Mouse (Mus musculus) liver, embryonic 14.5 days (tissue): ENCODE data around the gene Gm9195.

Experiments
- CTCF ChIP-seq: IDR thresholded peaks from 2 replicates; pipeline ENCODE4 v1.5.1; 2016; ENCODE audit warnings: antibody characterized with exemption, low read depth, control low read depth
- EP300 ChIP-seq: IDR thresholded peaks from 2 replicates; pipeline ENCODE4 v1.6.1; 2016; ENCODE audit warnings: antibody characterized with exemption, low read depth

DNA sequence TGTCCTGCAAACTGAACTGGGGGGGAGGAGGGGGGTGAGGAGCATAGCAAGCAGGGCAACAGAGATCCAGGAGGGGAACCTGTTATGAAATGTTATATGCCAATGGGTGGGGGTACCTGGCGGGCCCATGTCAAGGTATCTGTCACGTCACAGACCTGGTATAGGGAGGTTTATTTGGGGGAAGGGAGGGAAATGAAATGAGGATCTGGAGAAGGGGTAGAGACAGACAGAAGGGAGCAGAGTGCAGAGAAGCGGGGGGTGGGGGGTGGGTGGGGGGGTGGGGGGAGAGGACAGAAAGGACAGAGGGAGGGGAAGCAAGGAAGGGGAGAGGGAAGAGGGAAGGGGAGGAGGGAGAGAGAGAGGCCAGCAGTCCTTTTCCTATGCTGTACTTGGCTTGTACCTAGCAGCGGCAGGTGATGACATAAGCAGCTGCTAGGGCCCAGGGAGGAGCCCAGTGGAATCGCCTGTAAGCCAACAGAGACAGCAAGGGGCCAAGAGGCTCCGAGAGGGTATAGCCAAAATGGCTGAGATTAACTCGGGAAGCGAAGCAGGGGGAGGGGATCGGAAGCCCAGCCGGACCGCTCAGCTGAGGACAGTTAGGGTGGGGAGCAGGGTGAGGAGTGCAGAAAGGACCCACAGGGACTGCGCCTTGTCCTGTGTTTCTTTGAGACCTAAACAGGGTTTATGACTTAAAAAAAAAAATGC, 14.5 kb upstream of the Gm9195 start:
- TF ChIP-seq EP300 (no peak), CTCF (no peak)
